Mouse (Mus musculus) kidney, adult 2 months (tissue): ENCODE data around the gene Psme2.

Experiments used
- CTCF ChIP-seq: fragments of 200-500 bp; conservative IDR thresholded peaks from 2 replicates; pipeline ENCODE4 v1.5.1; 2011; ENCODE audit warnings: low read depth, mild to moderate bottlenecking, control low read depth, low read length, moderate library complexity, mixed read lengths; ENCODE audit not compliant: insufficient read depth, insufficient read length
- POLR2A ChIP-seq: fragments of 200-500 bp; IDR thresholded peaks from one replicate; pipeline ENCODE4 v1.6.1; 2011; ENCODE audit warnings: low read depth, low read length, control low read depth

DNA sequence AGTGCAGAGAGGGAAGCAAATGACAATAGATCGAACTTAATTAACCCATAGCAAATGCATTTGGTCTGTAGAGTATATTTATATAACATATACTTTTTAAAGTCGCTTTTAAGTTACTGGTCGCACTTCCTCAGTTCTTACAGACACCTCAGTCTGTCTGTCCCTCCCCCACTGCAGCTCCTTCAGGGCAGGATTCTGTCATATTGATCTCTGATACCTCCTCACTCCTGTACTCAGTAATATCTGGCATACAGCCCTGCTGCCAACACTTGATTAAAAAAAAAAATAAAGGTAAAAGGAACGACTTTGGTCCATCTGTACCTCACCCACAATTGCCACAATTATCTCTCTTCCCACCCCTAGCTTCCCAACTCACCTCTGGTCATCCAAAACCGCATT is 6.6 kb downstream of the Psme2 start:
- TF ChIP-seq POLR2A (no peak), CTCF (no peak)
